Mouse (Mus musculus): Measurements from ENCODE around the gene Arcn1. TPM values are rescaled to one million over a fixed set of nuclear protein-coding genes. Genes with fewer than 3 reads are reported as not detected.

Arcn1 gene
- polyA plus RNA-seq (2015; fragmentation: Illumina TruSeq; extraction: RNeasy Lipid Tissue Mini Kit (QIAGEN cat#74804); ENCODE audit: insufficient read depth, low replicate concordance), result 142 TPM

DNA sequence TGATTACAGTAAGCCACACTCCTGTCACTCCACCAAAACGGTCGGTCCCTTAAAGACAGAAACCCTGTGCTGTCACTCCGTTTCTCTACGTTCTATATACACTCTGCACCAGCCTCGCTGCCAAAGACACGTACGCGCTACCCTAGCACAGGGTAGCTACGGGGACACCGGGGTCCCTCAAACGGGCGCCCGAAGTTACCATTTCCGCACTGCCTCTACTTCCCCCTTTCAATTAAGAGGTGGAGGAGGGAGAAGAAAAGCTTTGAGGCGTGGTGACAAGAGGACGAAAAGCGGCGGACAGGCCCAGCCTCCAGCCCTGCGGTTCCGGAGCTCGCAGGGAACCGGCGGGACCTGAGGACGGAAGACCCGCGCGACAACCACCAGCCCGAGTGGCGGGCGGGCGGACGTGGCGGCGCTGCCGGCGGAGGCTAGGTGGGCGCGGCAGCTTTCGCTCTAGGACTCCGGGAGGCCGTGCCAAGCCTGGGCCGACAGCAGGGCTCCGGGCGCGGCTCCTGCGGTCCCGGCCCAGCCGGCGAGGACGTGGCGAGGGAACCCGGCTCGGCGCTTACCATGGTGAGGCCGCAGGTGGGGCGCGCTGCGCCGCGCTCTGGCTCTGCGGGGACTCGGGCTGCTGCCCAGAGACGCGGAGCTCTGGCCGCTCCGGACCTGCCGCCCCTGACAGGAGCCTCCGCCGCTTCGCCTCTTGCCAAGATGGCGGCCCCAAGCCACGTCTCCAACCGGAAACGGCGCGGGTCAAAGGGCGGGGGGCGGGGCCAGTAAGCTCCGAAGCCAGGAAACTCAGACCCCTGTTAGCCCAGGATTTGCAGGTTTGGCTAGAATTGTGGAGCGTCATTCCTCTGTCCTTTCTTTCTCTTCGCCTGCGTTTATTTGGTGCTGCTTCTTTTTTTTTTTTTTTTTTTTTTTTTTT, at the start of gene Arcn1, which contains the start of gene Ift46:
Arcn1 (minus strand) TSS at position 745 of the 928 bp plus-strand sequence.
Ift46 (plus strand) TSS at position 808 of the 928 bp plus-strand sequence.

DNA sequence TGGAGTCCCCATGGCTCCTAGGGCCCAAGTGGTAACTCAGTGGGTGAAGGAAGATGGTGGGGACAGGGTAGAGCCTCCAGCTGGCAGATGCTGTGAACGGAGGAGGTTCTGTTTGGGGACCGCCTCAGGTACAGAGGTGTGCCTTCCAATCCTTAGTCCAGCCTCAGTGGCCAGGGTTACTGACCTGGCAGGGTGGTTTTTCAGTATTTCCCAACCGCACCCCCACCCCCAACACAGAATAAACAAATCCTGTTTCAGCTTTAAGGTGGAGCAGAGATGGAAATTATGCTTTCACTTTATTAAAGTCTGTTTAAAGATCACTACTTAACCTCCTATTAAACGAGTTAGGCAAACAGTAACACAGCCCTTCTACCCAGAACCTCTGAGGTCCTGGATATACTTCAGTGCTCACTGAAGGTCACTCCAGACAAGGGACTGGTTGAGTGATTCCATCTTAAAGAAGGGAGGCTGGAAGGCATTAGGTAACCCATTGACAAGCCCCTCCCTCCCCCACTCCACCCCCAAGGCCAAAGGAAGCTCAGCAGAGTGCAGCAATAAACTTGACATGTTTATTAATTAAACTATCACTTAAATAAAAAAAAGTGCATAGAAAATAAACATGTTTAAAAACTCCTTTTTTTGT, 35.3 kb upstream of the Arcn1 start, which contains the start of gene Ttc36:
Ttc36 (minus strand) TSS at position 265 of the 643 bp plus-strand sequence.

DNA sequence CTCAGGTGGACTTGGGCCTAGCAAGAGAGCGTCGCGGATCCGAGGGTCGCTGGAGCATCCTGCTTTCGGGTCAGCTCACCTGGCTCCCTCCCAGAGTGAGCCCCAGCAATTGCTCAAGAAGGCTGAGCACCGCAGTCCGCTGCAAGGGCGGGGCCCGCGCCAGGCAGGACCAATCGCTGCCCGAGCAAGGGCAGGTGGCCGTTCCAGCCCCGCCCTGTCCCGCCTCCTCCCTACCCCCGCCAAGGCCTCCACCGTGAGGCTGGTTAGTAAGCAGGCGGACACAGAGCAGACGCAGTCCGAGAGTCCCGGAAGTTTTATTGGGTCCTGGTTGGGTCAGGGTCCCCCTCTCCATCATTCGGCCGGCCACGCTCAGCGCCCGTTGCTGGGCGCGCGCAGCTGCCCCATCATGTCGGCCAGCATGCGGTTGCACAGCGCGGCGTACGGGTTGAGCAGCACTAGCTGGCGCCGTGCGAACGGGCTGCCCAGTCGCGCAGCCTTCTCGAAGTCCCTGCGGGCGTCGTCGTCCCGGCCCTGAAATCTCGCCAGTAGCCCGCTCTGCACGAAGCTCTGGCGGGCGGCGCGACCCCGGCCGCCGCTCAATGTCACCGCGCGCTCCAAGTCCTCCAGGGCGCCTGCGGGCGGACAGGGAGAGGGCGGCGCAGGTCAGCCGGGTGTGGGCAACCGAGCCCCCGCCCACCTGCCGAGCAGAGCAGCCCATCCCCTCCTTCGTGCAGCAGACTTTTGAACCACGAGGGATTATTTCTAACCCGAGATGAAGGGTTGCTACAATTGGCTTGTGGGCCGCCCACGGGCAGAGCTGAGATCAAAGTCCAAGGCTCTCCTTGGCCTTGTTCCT, 31.7 kb upstream of the Arcn1 start, which contains the start of gene Tmem25:
Tmem25 (minus strand) TSS at position 206 of the 856 bp plus-strand sequence.

DNA sequence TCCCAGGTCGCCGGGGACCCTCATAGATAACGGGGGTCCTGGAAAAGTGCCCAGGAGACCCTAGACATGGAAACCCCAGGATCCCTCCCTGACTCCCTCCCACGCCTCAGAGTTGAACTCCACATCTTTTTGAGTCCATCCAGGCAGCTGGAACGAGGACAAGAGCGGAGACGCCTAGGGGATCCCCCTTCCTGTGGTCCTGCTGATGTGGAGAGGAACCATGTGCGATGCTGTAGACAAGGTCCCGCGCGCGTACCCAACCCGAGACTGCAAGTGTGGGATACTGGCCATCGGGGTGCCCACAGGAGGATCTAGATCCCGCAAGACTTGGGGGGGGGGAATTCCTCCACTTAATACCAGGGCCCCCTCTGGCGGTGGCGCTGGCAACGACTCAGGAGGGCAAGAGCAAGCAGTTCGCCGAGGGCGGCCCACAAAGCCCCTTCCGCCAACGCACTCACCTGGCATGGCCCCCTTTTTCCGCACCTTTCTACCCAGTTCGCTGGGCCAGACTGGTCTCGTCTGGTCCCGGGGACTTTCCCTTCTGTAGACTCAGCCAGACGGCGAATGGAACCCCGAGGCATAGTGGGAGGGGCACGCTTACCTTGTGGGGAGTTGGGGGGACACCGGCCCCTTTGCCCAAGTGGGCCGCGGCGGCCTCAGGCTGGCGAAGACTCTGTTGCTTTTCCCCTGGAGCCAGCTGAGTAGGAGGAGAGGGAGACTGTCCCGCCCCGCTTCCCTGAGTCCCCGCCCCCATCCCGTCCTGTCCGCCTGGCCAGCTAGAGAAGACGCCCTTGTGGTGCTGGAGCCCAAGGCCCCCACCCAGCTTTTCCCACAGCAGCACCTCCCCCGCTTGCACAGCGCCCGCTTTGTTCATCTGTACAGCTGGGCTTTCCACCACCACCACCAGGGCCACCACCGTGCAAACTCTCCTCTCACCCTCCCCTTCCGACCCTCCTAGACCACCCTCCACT, 32.8 kb downstream of the Arcn1 start, which contains the start of gene Phldb1:
Phldb1 (minus strand) TSS at position 675 of the 971 bp plus-strand sequence.

Other genes with a start within 250 kb of the Arcn1 start
- gene Cxcr5, start 206.0 kb downstream of the Arcn1 start, polyA plus RNA-seq (2015; fragmentation: Illumina TruSeq; extraction: RNeasy Lipid Tissue Mini Kit (QIAGEN cat#74804); ENCODE audit: insufficient read depth, low replicate concordance), result 193 TPM
- gene Ddx6, start 163.0 kb downstream of the Arcn1 start, polyA plus RNA-seq (2015; fragmentation: Illumina TruSeq; extraction: RNeasy Lipid Tissue Mini Kit (QIAGEN cat#74804); ENCODE audit: insufficient read depth, low replicate concordance), result 235 TPM
- not detected for gene Treh, start 94.6 kb downstream of the Arcn1 start, polyA plus RNA-seq (2015; fragmentation: Illumina TruSeq; extraction: RNeasy Lipid Tissue Mini Kit (QIAGEN cat#74804); ENCODE audit: insufficient read depth, low replicate concordance)
- gene Phldb1, start 32.6 kb downstream of the Arcn1 start, polyA plus RNA-seq (2015; fragmentation: Illumina TruSeq; extraction: RNeasy Lipid Tissue Mini Kit (QIAGEN cat#74804); ENCODE audit: insufficient read depth, low replicate concordance), result 6.1 TPM
- 42.3 TPM for gene Ift46, start 63 bp upstream of the Arcn1 start, polyA plus RNA-seq (2015; fragmentation: Illumina TruSeq; extraction: RNeasy Lipid Tissue Mini Kit (QIAGEN cat#74804); ENCODE audit: insufficient read depth, low replicate concordance)
- gene Tmem25, start 31.5 kb upstream of the Arcn1 start, polyA plus RNA-seq (2015; fragmentation: Illumina TruSeq; extraction: RNeasy Lipid Tissue Mini Kit (QIAGEN cat#74804); ENCODE audit: insufficient read depth, low replicate concordance), result 0.44 TPM
- gene Ttc36, start 35.2 kb upstream of the Arcn1 start, polyA plus RNA-seq (2015; fragmentation: Illumina TruSeq; extraction: RNeasy Lipid Tissue Mini Kit (QIAGEN cat#74804); ENCODE audit: insufficient read depth, low replicate concordance), result not detected
- 83.8 TPM for gene Kmt2a, start 113.5 kb upstream of the Arcn1 start, polyA plus RNA-seq (2015; fragmentation: Illumina TruSeq; extraction: RNeasy Lipid Tissue Mini Kit (QIAGEN cat#74804); ENCODE audit: insufficient read depth, low replicate concordance)
- gene Atp5l, start 152.9 kb upstream of the Arcn1 start, polyA plus RNA-seq (2015; fragmentation: Illumina TruSeq; extraction: RNeasy Lipid Tissue Mini Kit (QIAGEN cat#74804); ENCODE audit: insufficient read depth, low replicate concordance), result 327 TPM
- 83.4 TPM for gene Ube4a, start 197.8 kb upstream of the Arcn1 start, polyA plus RNA-seq (2015; fragmentation: Illumina TruSeq; extraction: RNeasy Lipid Tissue Mini Kit (QIAGEN cat#74804); ENCODE audit: insufficient read depth, low replicate concordance)
- 219 TPM for gene Cd3g, start 212.6 kb upstream of the Arcn1 start, polyA plus RNA-seq (2015; fragmentation: Illumina TruSeq; extraction: RNeasy Lipid Tissue Mini Kit (QIAGEN cat#74804); ENCODE audit: insufficient read depth, low replicate concordance)
- 76.6 TPM for gene Cd3d, start 213.9 kb upstream of the Arcn1 start, polyA plus RNA-seq (2015; fragmentation: Illumina TruSeq; extraction: RNeasy Lipid Tissue Mini Kit (QIAGEN cat#74804); ENCODE audit: insufficient read depth, low replicate concordance)
- 96.4 TPM for gene Cd3e, start 241.8 kb upstream of the Arcn1 start, polyA plus RNA-seq (2015; fragmentation: Illumina TruSeq; extraction: RNeasy Lipid Tissue Mini Kit (QIAGEN cat#74804); ENCODE audit: insufficient read depth, low replicate concordance)